Mouse (Mus musculus) bone marrow macrophage, adult 2 months (primary cell): ENCODE data around the gene Gm21915.

Experiments used
- CTCF ChIP-seq: IDR thresholded peaks from 2 replicates; pipeline ENCODE4 v1.5.1; 2012; ENCODE audit warnings: low read depth, mild to moderate bottlenecking, low read length, moderate library complexity
- POLR2A ChIP-seq: IDR thresholded peaks from 2 replicates; pipeline ENCODE4 v1.6.1; 2012; ENCODE audit warnings: mild to moderate bottlenecking, low read depth, low read length, borderline replicate concordance

GRCm38 (mm10) chr9:40693768-40694167 lies 23.4 kb downstream of the Gm21915 start:
- TF ChIP-seq CTCF: no peak
- no peak for TF ChIP-seq POLR2A
